Mouse (Mus musculus) liver, embryonic 11.5 days (tissue): Measurements from ENCODE around the gene Rps13. TPM values are rescaled to one million over a fixed set of nuclear protein-coding genes. Genes with fewer than 3 reads are reported as not detected.
A peak's percentile ranks its signal among the peaks of the same experiment; 100 is the strongest.
"Not testable (repeated sequence)": the region's sequence is repeated elsewhere in the genome, so short reads cannot be mapped to it uniquely, and the experiment has no call there.

ENCODE experiments used
- ATAC-seq: fragments of 200-750 bp; cut with Nextera tagmentation; replicated peaks from 2 replicates; pipeline ENCODE4 v1.8.0; 2017; ENCODE audit warnings: moderate number of reproducible peaks, mild to moderate bottlenecking, moderate TSS enrichment, moderate library complexity; ENCODE audit not compliant: low FRiP score
- DNase-seq: peaks from one replicate; pipeline ENCODE4 v3.0.0-alpha.2; 2017; ENCODE audit warnings: low spot score
- H3K27ac ChIP-seq: fragments of 300-500 bp; sonication (generic); 2 replicates; pipeline ENCODE4 v1.5.1; 2014; ENCODE audit warnings: mild to moderate bottlenecking, low read depth, low read length, control low read depth
- H3K27me3 ChIP-seq: fragments of 300-500 bp; sonication (generic); replicated peaks from 2 replicates; pipeline ENCODE4 v1.6.1; 2014; ENCODE audit warnings: low read length, mixed read lengths; ENCODE audit not compliant: control insufficient read depth, insufficient read depth
- H3K36me3 ChIP-seq: fragments of 300-500 bp; sonication (generic); 2 replicates; pipeline ENCODE4 v1.6.1; 2014; ENCODE audit warnings: mild to moderate bottlenecking, low read length, moderate library complexity, mixed read lengths; ENCODE audit not compliant: control insufficient read depth, insufficient read depth
- H3K4me1 ChIP-seq: fragments of 300-500 bp; sonication (generic); replicated peaks from 2 replicates; pipeline ENCODE4 v1.6.1; 2014; ENCODE audit warnings: low read length, mixed read lengths; ENCODE audit not compliant: control insufficient read depth, insufficient read depth
- H3K4me2 ChIP-seq: fragments of 300-500 bp; sonication (generic); 2 replicates; pipeline ENCODE4 v1.6.1; 2014; ENCODE audit warnings: mild to moderate bottlenecking, control low read depth, moderate library complexity
- H3K4me3 ChIP-seq: fragments of 300-500 bp; sonication (generic); 2 replicates; pipeline ENCODE4 v1.5.1; 2014; ENCODE audit warnings: low read depth, low read length, control low read depth
- H3K9ac ChIP-seq: fragments of 300-500 bp; sonication (generic); 2 replicates; pipeline ENCODE4 v1.6.1; 2014; ENCODE audit warnings: low read depth, low read length, control low read depth
- H3K9me3 ChIP-seq: fragments of 300-500 bp; sonication (generic); 2 replicates; pipeline ENCODE4 v1.6.1; 2016; ENCODE audit warnings: low read length, inconsistent platforms, mixed read lengths; ENCODE audit not compliant: control insufficient read depth
- WGBS: fragments of 180-500 bp; shearing (Covaris S2); extraction: QIAGEN DNeasy Blood & Tissue Kit; methylation state at CpG from one replicate; pipeline ENCODE4 v1.1.7; 2014; 5-methylcytosine and 5-hydroxymethylcytosine counted together
- polyA plus RNA-seq: library from polyadenylated mRNA; unstranded; fragments of >200 nt; fragmentation: Nextera tagmentation; extraction: Ambion mirVana; gene quantifications from 2 replicates; pipeline ENCODE4 v1.2.1, GENCODE M21; 2014

Gene Rps13
- polyA plus RNA-seq: 1,069 and 1,113 TPM in 2 replicates

DNA sequence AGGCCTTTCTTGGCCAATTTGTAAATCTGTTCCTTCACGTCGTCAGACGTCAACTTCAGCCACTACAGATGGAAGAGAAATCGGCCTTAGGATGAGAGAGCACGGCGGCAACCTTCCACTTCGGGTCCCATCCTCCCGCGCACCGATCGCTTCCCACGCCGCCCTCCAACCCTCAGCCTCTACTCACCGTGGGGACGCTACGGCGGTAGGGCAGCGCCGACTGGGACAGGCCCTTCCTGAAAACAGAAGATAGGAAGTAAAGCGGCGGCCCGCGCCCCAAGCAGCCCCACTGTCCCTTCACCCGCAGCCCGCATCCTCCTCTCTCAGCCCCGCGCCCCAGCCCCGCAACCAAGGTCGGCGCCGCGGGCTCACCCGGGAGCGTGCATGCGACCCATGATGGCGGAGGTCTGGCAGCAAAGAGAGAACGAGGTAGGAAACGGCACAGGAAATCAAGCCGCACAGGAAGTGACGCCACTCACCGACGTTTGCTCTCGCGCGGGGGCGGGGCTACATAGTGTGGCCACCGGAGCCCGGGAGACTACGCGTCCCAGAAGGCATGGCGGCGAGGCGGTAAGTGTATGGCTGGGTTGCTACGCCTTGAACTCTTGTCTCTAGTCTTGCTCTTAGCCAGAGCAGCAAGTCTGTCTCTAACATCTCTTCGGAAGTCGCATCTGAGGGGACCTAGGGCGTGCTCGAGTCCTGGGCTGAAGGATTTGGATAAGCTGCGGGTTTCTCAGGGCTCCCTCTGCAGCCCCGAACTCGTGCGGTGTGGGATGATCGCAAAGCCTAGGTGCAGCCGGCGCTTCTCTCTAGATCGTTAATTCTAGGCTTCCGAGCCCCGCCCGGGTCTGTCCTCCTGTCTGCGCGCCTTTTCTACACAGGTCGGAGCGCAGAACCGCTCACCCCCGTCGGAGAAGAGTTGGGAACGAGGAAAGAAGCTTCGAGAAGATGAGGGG is at the start of gene Rps13:
Gene Rps13 (minus strand): TSS at position 483 of the 956 bp plus-strand sequence.
- DNase-seq (peak; percentile 95), ATAC-seq (peak; percentile 97)
- peak within 1 kb of the TSS; percentile 74 for H3K27ac ChIP-seq
- H3K9me3 ChIP-seq: no peaks in the 10 kb centered on the region
- H3K4me1 ChIP-seq: peaks cover 2% of the 10 kb centered on the region; the same call in 1 of the 2 replicates
- H3K36me3 ChIP-seq: peaks cover 25% of the 10 kb centered on the region
- peak within 1 kb of the TSS; percentile 84 for H3K4me2 ChIP-seq
- peak within 1 kb of the TSS; percentile 99 for H3K9ac ChIP-seq
- H3K27me3 ChIP-seq: no peaks in the 10 kb centered on the region
- WGBS: 0% methylated on average over 78 of the region's 78 CpGs
- H3K4me3 ChIP-seq: peak within 1 kb of the TSS; percentile 90

DNA sequence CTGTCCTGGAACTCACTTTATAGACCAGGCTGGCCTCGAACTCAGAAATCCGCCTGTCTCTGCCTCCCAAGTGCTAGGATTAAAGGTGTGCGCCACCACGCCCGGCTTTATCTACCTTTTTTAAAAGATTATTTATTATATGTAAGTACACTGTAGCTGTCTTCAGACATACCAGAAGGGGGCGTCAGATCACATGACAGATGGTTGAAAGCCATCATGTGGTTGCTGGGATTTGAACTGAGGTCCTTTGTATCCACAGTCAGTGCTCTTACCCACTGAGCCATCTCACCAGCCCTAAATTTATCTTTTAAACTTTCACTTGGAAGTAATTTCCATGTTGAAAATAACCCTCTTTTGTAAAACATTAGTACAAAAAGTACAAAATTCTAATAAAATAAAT is 45.2 kb upstream of the Rps13 start:
- not testable (repeated sequence) for ATAC-seq, H3K9me3 ChIP-seq, H3K9ac ChIP-seq, H3K4me3 ChIP-seq, H3K27ac ChIP-seq, H3K36me3 ChIP-seq, H3K27me3 ChIP-seq, DNase-seq, H3K4me1 ChIP-seq, H3K4me2 ChIP-seq
- 84% methylated on average over 6 of the region's 6 CpGs for WGBS

DNA sequence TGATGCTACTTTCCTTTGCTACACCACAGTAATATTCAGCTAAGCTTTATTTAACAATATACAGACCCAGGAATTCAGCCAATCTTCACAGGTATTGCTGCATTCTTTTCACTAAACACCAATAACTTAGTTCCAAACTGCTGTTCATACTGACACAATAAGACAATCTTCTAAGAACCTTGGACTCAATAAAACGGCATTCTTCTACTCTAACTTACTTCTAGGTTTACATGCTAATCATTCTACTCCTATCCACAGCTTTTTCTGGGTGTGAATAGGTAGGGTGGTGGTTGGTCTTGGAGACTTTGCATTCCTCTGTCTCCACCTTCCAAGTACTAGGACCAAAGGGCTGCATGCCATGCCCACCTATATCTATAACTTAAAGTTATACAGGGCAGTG is 40.3 kb upstream of the Rps13 start:
- H3K9me3 ChIP-seq: no peaks in the 10 kb centered on the region
- ATAC-seq (no peak), DNase-seq (no peak)
- H3K36me3 ChIP-seq: no peaks in the 10 kb centered on the region
- WGBS: 89% methylated on average over 1 of the region's 1 CpGs
- H3K4me3 ChIP-seq: no peak overlapping the region
- no peaks in the 10 kb centered on the region for H3K27me3 ChIP-seq
- no peak overlapping the region for H3K9ac ChIP-seq
- H3K4me2 ChIP-seq: no peak overlapping the region
- H3K27ac ChIP-seq: no peak overlapping the region
- H3K4me1 ChIP-seq: no peaks in the 10 kb centered on the region

DNA sequence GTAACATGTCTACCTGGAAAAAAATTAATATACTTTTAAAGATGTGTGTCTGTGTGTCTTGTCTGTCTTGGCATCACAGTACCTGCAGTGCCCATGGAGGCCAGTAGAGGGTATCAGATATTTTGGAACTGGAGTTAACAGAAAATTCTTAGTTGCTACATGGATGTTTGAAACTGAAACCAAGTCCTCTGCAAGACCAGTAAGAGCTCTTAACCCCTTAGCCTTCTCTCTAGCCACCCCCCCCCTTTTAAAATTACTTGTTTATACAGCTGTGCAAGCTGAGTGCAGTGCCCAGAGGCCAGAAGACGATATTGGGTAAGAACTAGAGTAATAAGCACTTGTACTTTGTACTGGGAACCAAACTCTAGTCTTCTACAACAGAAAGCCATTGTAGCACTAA is 2.2 kb upstream of the Rps13 start:
- peaks cover 2% of the 10 kb centered on the region; the same call in 1 of the 2 replicates for H3K4me1 ChIP-seq
- H3K9me3 ChIP-seq: no peaks in the 10 kb centered on the region
- H3K27me3 ChIP-seq: no peaks in the 10 kb centered on the region
- no peak overlapping the region for H3K27ac ChIP-seq
- no peak for DNase-seq
- WGBS: 81% methylated on average over 1 of the region's 1 CpGs
- H3K4me2 ChIP-seq: peak overlapping the region; percentile 33
- peaks cover 15% of the 10 kb centered on the region for H3K36me3 ChIP-seq
- no peak overlapping the region for H3K9ac ChIP-seq
- H3K4me3 ChIP-seq: no peak overlapping the region
- ATAC-seq: no peak

DNA sequence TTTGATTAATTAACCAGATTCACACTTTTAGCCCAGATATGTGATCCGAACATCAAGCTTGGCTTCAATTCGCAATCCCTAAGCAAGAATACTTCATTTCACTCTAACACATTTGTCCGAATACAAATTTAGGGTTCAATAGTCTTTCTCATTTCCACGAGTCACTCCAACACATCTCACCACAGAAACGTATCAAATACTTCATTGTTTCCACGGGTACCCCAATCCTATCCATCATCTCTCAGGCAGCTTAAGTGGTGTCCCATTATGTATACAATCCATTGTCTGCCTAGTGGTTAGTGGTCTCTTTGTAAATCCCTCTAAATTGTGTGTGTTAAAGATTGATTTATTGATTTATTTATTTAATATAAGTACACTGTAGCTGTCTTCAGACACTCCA is 1.1 kb upstream of the Rps13 start:
- DNase-seq: no peak
- Histone ChIP-seq H3K9ac (peak overlapping the region; percentile 99), H3K4me3 (peak overlapping the region; percentile 90), H3K9me3 (no peaks in the 10 kb centered on the region), H3K4me1 (peaks cover 2% of the 10 kb centered on the region; the same call in 1 of the 2 replicates), H3K4me2 (peak overlapping the region; percentile 64), H3K36me3 (peaks cover 25% of the 10 kb centered on the region), H3K27ac (peak overlapping the region; percentile 74; the same call in 1 of the 2 replicates), H3K27me3 (no peaks in the 10 kb centered on the region)
- ATAC-seq: no peak
- WGBS: 68% methylated on average over 6 of the region's 6 CpGs

DNA sequence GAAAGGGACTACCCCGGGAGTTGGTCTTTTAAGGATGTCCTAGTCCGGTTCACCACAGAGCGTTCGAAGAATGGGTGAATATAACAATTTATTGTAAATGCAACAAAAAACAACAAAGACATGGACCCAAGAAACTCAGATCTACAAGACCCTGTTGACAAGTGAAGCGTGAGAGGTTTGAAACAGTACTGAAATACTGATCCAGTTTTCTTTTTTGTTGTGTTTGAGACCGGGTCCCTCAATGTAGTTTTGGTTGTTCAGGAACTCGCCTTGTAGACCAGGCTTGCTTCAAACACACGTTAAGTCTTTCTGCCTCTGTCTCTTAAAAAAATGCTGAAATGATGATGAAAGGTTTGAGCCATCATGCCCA is 659 bp upstream of the Rps13 start:
- ATAC-seq (no peak), DNase-seq (no peak)
- peak overlapping the region; percentile 64 for H3K4me2 ChIP-seq
- peak overlapping the region; percentile 74 for H3K27ac ChIP-seq
- H3K27me3 ChIP-seq: no peaks in the 10 kb centered on the region
- 10% methylated on average over 8 of the region's 8 CpGs for whole genome bisulfite sequencing
- H3K4me1 ChIP-seq: peaks cover 2% of the 10 kb centered on the region; the same call in 1 of the 2 replicates
- H3K4me3 ChIP-seq: peak overlapping the region; percentile 90
- peaks cover 27% of the 10 kb centered on the region for H3K36me3 ChIP-seq
- peak overlapping the region; percentile 99 for H3K9ac ChIP-seq
- no peaks in the 10 kb centered on the region for H3K9me3 ChIP-seq

DNA sequence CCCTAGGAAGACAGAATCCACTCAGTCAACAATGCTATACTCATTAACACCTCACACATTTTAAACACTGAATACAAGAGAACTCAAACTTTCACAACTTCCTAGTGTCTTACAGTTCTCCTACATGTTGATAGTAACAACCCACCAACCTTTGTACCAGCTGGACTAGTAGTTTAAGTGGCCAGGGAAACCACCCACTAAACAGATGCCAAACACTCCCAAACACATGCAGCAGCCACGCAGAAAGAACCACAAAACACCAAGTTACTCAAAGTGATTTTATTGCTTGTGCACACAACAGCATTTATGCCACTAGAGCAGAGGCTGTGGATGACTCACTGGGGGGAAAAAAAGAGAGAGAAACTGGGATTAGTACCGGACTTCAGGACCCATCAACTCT is 2.7 kb downstream of the Rps13 start:
- Histone ChIP-seq H3K9me3 (no peaks in the 10 kb centered on the region), H3K4me1 (peaks cover 2% of the 10 kb centered on the region; the same call in 1 of the 2 replicates), H3K4me3 (no peak overlapping the region), H3K9ac (no peak overlapping the region), H3K36me3 (peaks cover 27% of the 10 kb centered on the region), H3K27me3 (no peaks in the 10 kb centered on the region), H3K27ac (0 out of 2 replicates have a peak overlapping the region, but pooled peaks have one; percentile 19), H3K4me2 (peak overlapping the region; percentile 84; the same call in 1 of the 2 replicates)
- DNase-seq: no peak
- ATAC-seq: no peak
- WGBS: 87% methylated on average over 2 of the region's 2 CpGs

DNA sequence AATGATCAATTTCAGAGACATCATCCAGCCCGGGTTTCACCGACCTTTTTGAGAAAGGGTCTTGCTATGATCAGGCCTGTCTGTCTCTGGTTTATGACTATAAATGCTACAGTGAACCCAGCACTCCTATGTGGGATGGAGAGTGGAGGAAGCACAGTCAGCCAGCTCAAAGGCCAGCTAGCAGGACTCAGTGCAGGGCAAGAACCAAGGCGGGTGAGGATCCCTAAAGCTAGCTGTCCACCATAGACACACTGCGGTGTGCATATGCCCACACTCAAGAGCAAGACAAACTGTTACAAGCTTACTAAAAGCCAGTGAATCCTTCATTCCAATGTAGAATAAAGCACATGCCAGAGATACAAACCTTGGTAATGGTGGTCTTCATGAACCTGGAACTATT is 4.1 kb downstream of the Rps13 start:
- Histone ChIP-seq H3K27me3 (no peaks in the 10 kb centered on the region), H3K27ac (no peak overlapping the region), H3K4me2 (no peak overlapping the region), H3K36me3 (peaks cover 27% of the 10 kb centered on the region), H3K4me3 (no peak overlapping the region), H3K4me1 (peaks cover 2% of the 10 kb centered on the region; the same call in 1 of the 2 replicates), H3K9me3 (no peaks in the 10 kb centered on the region), H3K9ac (no peak overlapping the region)
- ATAC-seq (no peak), DNase-seq (no peak)
- 88% methylated on average over 4 of the region's 4 CpGs for WGBS
